Mouse (Mus musculus): ENCODE data around the gene Usp6nl. TPM values are rescaled to one million over a fixed set of nuclear protein-coding genes. Genes with fewer than 3 reads are reported as not detected.

The Usp6nl gene
- polyA plus RNA-seq, 1 experiment from 2014 or later, result 4.5 TPM

DNA sequence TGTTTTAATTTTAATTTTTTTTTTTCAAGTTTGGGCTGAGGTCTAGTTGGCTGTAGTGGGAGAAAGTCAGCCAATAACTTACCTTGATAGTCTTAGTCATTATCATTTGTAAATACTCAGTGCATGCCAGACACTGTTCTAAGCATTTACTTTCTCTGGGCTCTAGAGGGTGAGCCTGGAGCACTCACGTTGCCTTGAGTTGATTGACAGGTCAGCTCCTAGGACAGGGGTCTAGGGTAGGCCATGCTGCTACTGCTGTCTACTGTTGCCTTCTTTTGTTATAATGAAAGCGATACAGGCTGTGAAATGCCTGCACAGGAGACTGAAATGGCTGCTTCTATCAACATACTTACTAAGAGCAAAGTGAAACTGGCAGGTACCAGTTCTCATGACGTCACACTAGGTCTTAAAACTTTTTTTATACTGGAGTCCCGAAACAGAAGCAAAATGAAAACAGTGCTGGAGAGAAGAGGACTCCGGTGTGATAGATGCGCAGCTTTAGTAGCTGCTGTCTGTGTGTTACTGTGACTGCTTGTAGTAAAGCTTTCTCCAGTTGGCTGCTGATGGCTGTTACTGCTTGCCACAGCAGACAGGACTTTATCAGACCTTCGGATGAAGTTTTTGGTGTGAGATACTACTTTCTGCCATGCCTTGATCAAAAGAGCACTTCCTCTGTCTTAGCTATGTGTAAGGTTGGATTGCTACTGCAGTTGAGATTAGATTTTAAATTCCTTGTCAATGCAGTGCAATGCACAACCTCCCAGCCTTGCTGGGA lies 73.6 kb downstream of the Usp6nl start:
- Histone ChIP-seq H3K9ac (ENCODE audit: low read length) (peak overlapping the region; percentile 20; the same call in 1 of the 2 replicates), H3K4me1 (ENCODE audit: control insufficient read depth, insufficient read depth, low read length) (peaks cover 18% of the 10 kb centered on the region), H3K27ac (ENCODE audit: low read length) (peak overlapping the region; percentile 71), H3K9me3 (replicated peaks; ENCODE audit: control insufficient read depth, low read length) (no peaks in the 10 kb centered on the region), H3K4me2 (ENCODE audit: low read depth, low read length) (peak overlapping the region; percentile 43), H3K4me3 (ENCODE audit: low read length) (no peak overlapping the region), H3K36me3 (ENCODE audit: control insufficient read depth, insufficient read depth) (0 out of 2 replicates have a peak, but pooled peaks cover 3% of the 10 kb centered on the region), H3K27me3 (ENCODE audit: control insufficient read depth, insufficient read depth, low read length) (no peaks in the 10 kb centered on the region)
- 0 out of 2 replicates have a peak, but pooled peaks have one; percentile 49 for ATAC-seq (replicated peaks; ENCODE audit: extremely low read depth, insufficient read depth, low FRiP score)
- 53% methylated on average over 7 of the region's 7 CpGs for WGBS

DNA sequence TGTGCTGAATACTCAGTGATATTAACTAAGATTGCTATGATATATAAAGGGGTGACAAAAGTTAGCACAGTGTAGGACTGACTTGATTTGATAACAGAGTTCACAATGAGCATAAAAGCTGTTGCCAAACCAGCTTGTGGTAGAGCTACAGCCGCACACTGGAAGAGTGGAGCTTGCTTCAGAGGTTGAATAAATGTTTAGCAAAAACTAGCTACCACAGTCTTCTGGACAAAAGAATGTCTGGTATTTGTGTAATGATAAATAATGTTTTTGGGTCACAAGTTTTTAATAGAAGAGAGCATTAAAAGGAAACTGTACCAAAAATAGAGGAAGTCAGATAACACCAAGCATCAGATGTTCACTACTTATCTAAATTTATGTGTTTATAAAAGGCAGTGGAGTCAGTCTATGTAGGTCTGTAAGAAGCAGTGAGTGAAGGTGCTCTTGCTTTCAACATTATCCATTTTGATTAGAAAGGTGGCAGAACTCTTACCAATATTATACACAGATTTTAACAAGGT lies 74.2 kb downstream of the Usp6nl start:
- Histone ChIP-seq H3K36me3 (ENCODE audit: control insufficient read depth, insufficient read depth) (0 out of 2 replicates have a peak, but pooled peaks cover 3% of the 10 kb centered on the region), H3K27me3 (ENCODE audit: control insufficient read depth, insufficient read depth, low read length) (no peaks in the 10 kb centered on the region), H3K4me1 (ENCODE audit: control insufficient read depth, insufficient read depth, low read length) (peaks cover 18% of the 10 kb centered on the region), H3K9me3 (replicated peaks; ENCODE audit: control insufficient read depth, low read length) (no peaks in the 10 kb centered on the region), H3K4me2 (ENCODE audit: low read depth, low read length) (no peak overlapping the region), H3K4me3 (ENCODE audit: low read length) (no peak overlapping the region), H3K27ac (ENCODE audit: low read length) (no peak overlapping the region), H3K9ac (ENCODE audit: low read length) (no peak overlapping the region)
- ATAC-seq (replicated peaks; ENCODE audit: extremely low read depth, insufficient read depth, low FRiP score), result no peak
- WGBS, result 38% methylated on average over 1 of the region's 1 CpGs

DNA sequence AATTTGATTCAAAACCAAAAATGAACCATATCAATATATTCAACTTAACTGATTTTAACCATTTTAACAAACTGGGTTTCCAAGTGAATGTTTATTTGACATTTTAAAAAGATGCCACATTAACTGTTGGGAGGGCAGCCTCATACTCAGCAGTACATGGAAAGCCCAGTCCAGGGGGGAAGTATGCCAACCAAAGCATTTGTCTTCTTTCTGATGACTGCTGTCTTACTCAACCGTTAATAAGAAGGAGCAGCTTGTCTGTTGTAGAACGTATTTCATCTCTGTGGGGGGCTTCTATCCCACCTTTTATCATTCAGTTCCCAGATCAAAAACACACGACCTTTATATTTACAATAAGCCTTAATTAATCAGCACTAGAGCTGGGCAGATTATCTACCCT lies 74.7 kb downstream of the Usp6nl start:
- Histone ChIP-seq H3K4me1 (ENCODE audit: control insufficient read depth, insufficient read depth, low read length) (peaks cover 18% of the 10 kb centered on the region), H3K4me2 (ENCODE audit: low read depth, low read length) (no peak overlapping the region), H3K9ac (ENCODE audit: low read length) (no peak overlapping the region), H3K27me3 (ENCODE audit: control insufficient read depth, insufficient read depth, low read length) (no peaks in the 10 kb centered on the region), H3K9me3 (replicated peaks; ENCODE audit: control insufficient read depth, low read length) (no peaks in the 10 kb centered on the region), H3K4me3 (ENCODE audit: low read length) (no peak overlapping the region), H3K36me3 (ENCODE audit: control insufficient read depth, insufficient read depth) (0 out of 2 replicates have a peak, but pooled peaks cover 3% of the 10 kb centered on the region), H3K27ac (ENCODE audit: low read length) (no peak overlapping the region)
- no peak for ATAC-seq (replicated peaks; ENCODE audit: extremely low read depth, insufficient read depth, low FRiP score)
- WGBS, result 72% methylated on average over 3 of the region's 3 CpGs

DNA sequence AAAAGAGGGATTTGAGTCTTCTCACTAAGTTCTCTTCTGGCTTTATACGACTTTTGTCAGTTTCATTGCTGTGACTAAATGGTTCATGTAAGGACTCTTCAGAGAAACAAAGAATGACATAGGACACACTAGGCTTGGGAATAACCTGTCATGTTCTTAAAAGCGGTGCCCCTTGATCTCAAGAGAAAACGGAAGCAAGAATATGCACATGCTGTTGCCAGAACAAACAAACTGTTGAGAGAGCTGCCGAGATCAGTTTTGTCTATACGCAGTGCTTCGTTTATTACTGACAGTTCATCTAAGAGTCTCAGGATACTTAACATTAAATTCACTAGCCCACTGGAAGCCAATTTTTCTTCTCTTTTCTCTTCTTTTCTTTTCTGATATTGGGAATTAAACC lies 76.4 kb downstream of the Usp6nl start:
- Histone ChIP-seq H3K4me2 (ENCODE audit: low read depth, low read length) (no peak overlapping the region), H3K4me1 (ENCODE audit: control insufficient read depth, insufficient read depth, low read length) (peaks cover 19% of the 10 kb centered on the region), H3K9ac (ENCODE audit: low read length) (no peak overlapping the region), H3K9me3 (replicated peaks; ENCODE audit: control insufficient read depth, low read length) (no peaks in the 10 kb centered on the region), H3K27ac (ENCODE audit: low read length) (no peak overlapping the region), H3K36me3 (ENCODE audit: control insufficient read depth, insufficient read depth) (no peaks in the 10 kb centered on the region), H3K27me3 (ENCODE audit: control insufficient read depth, insufficient read depth, low read length) (no peaks in the 10 kb centered on the region), H3K4me3 (ENCODE audit: low read length) (no peak overlapping the region)
- ATAC-seq (replicated peaks; ENCODE audit: extremely low read depth, insufficient read depth, low FRiP score), result no peak
- 64% methylated on average over 6 of the region's 6 CpGs for WGBS

DNA sequence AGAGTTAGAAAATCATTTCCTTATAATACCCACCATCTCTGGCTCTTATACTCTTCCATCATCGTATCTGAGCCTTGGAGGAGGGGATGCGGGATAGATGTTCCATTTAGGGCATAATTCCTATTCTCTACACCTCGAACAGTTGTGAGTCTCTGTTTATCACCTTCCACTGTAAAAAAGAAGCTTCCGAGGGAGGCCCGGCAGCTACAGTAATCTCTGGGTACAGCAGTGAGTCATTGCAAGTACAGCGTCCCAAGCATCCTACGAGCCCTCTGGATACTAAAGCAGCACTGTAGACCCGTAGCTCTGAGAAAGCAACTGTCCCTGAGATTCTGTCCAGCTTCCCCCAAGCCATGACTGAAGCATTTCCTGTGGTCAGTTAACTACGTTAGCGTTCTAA lies 78.6 kb downstream of the Usp6nl start:
- H3K9ac ChIP-seq (ENCODE audit: low read length), result no peak overlapping the region
- no peak overlapping the region for H3K4me3 ChIP-seq (ENCODE audit: low read length)
- no peaks in the 10 kb centered on the region for H3K36me3 ChIP-seq (ENCODE audit: control insufficient read depth, insufficient read depth)
- no peak for ATAC-seq (replicated peaks; ENCODE audit: extremely low read depth, insufficient read depth, low FRiP score)
- no peak overlapping the region for H3K27ac ChIP-seq (ENCODE audit: low read length)
- H3K27me3 ChIP-seq (ENCODE audit: control insufficient read depth, insufficient read depth, low read length), result no peaks in the 10 kb centered on the region
- peaks cover 12% of the 10 kb centered on the region for H3K4me1 ChIP-seq (ENCODE audit: control insufficient read depth, insufficient read depth, low read length)
- H3K9me3 ChIP-seq (replicated peaks; ENCODE audit: control insufficient read depth, low read length), result no peaks in the 10 kb centered on the region
- H3K4me2 ChIP-seq (ENCODE audit: low read depth, low read length), result no peak overlapping the region
- 77% methylated on average over 10 of the region's 10 CpGs for WGBS

DNA sequence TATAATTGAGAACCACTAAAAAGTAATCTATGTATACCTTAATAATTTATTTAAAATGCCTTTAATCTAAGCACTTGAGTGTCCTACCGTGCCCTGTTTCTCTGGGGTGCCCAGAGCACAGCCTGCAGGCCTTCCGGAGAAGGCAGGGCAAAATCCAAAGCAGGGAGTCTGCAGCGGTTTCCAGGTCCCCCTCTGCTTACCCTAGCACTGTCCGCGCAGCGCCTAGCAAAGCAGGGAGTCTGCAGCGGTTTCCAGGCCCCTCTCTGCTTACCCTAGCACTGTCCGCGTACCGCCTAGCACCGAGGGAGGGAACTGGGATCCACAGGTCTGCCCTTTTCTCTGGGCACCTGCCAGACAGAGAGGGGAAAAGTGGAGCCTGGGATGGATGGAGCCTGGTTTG lies 80.9 kb downstream of the Usp6nl start:
- 34% methylated on average over 11 of the region's 11 CpGs for WGBS
- Histone ChIP-seq H3K9ac (ENCODE audit: low read length) (no peak overlapping the region), H3K36me3 (ENCODE audit: control insufficient read depth, insufficient read depth) (no peaks in the 10 kb centered on the region), H3K4me2 (ENCODE audit: low read depth, low read length) (no peak overlapping the region), H3K27me3 (ENCODE audit: control insufficient read depth, insufficient read depth, low read length) (no peaks in the 10 kb centered on the region), H3K27ac (ENCODE audit: low read length) (no peak overlapping the region), H3K4me1 (ENCODE audit: control insufficient read depth, insufficient read depth, low read length) (peaks cover 5% of the 10 kb centered on the region), H3K9me3 (replicated peaks; ENCODE audit: control insufficient read depth, low read length) (no peaks in the 10 kb centered on the region), H3K4me3 (ENCODE audit: low read length) (no peak overlapping the region)
- ATAC-seq (replicated peaks; ENCODE audit: extremely low read depth, insufficient read depth, low FRiP score), result 0 out of 2 replicates have a peak, but pooled peaks have one; percentile 29

DNA sequence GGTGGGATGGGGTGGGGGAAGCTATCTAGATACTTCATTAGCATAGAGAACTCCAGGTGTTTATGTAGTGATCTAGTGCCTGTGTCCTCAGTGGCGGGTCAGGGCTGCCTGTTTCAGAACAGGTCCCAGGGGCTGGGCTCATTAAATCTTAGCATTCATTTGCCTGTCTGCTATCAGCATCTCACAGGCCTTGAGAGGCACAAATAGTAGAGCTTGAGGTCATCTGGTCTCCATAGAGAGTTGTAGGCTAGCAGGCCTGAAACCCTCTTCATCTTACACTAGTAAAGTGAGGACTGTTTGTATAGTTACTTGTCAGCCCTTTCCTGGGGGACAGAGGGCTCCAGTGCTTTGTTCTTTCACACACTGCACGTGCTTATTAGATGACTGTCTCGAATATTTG lies 81.5 kb downstream of the Usp6nl start:
- no peaks in the 10 kb centered on the region for H3K36me3 ChIP-seq (ENCODE audit: control insufficient read depth, insufficient read depth)
- ATAC-seq (replicated peaks; ENCODE audit: extremely low read depth, insufficient read depth, low FRiP score), result no peak
- no peaks in the 10 kb centered on the region for H3K9me3 ChIP-seq (replicated peaks; ENCODE audit: control insufficient read depth, low read length)
- no peak overlapping the region for H3K4me2 ChIP-seq (ENCODE audit: low read depth, low read length)
- no peak overlapping the region for H3K9ac ChIP-seq (ENCODE audit: low read length)
- WGBS, result 64% methylated on average over 3 of the region's 3 CpGs
- H3K4me3 ChIP-seq (ENCODE audit: low read length), result no peak overlapping the region
- no peaks in the 10 kb centered on the region for H3K27me3 ChIP-seq (ENCODE audit: control insufficient read depth, insufficient read depth, low read length)
- H3K4me1 ChIP-seq (ENCODE audit: control insufficient read depth, insufficient read depth, low read length), result peaks cover 5% of the 10 kb centered on the region
- H3K27ac ChIP-seq (ENCODE audit: low read length), result no peak overlapping the region

DNA sequence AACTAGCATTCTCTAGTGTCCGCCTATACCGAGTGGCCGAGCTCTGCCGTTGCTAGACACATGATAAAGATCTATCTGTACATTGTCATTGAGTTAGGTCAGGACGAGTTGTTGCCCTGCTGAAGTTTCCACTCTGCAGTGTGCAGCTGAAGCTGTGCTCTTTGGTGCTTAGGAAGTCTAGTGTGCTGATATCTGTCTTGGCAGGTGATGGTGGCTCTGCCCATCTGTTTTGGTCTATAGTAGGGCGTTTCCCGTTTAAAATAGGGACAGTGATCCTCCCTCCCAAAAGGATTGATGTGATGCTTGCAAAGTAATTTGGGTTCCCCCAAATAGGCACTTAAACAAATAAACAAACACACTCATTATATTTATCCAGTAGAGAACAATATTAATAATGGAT lies 82.2 kb downstream of the Usp6nl start:
- Histone ChIP-seq H3K9me3 (replicated peaks; ENCODE audit: control insufficient read depth, low read length) (no peaks in the 10 kb centered on the region), H3K4me2 (ENCODE audit: low read depth, low read length) (no peak overlapping the region), H3K36me3 (ENCODE audit: control insufficient read depth, insufficient read depth) (no peaks in the 10 kb centered on the region), H3K27me3 (ENCODE audit: control insufficient read depth, insufficient read depth, low read length) (no peaks in the 10 kb centered on the region), H3K27ac (ENCODE audit: low read length) (no peak overlapping the region), H3K4me1 (ENCODE audit: control insufficient read depth, insufficient read depth, low read length) (peaks cover 5% of the 10 kb centered on the region), H3K9ac (ENCODE audit: low read length) (no peak overlapping the region), H3K4me3 (ENCODE audit: low read length) (no peak overlapping the region)
- WGBS, result 56% methylated on average over 7 of the region's 7 CpGs
- no peak for ATAC-seq (replicated peaks; ENCODE audit: extremely low read depth, insufficient read depth, low FRiP score)
